Mouse (Mus musculus) G1E (cell line): ENCODE data around the gene Strc.

ENCODE experiments used
- CTCF ChIP-seq: IDR thresholded peaks from 2 replicates; pipeline ENCODE4 v1.5.1; 2012; ENCODE audit warnings: low read depth, low read length, inconsistent platforms, mixed read lengths
- GATA1 ChIP-seq: IDR thresholded peaks from 2 replicates; pipeline ENCODE4 v1.6.1; 2012; ENCODE audit warnings: borderline replicate concordance, low read length, inconsistent platforms, mixed read lengths
- GATA2 ChIP-seq: IDR thresholded peaks from 2 replicates; pipeline ENCODE4 v1.6.1; 2012; ENCODE audit warnings: low read depth, low read length, inconsistent platforms, borderline replicate concordance
- TAL1 ChIP-seq: conservative IDR thresholded peaks from 2 replicates; pipeline ENCODE4 v1.6.1; 2012; ENCODE audit warnings: low read depth, low read length, inconsistent platforms, mixed read lengths

DNA sequence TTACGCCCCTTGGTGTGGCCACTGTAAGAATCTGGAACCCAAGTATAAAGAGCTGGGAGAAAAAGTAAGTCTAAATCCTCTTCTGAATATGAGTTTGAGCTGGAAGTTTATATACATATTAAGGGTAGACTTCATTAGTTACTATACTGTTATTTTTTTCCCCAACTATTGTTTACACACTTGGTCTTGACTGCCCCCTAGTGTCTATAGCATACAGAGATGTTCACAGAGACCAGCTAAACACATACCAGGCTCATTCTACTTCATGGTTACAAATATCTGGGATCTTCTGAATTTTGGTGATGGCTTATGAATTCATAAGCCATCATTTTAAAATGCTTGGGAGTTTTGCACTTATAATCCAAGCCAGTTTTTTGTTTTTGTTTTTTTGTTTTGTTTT is 47.9 kb upstream of the Strc start:
- 0 out of 2 replicates have a peak, but pooled peaks have one; percentile 30 for TF ChIP-seq CTCF
- TF ChIP-seq GATA1 = no peak
- no peak for TF ChIP-seq TAL1
- no peak for TF ChIP-seq GATA2
